Mouse (Mus musculus) embryonic facial prominence, embryonic 13.5 days (tissue): ENCODE measurements around the gene Vcp. TPM values are rescaled to one million over a fixed set of nuclear protein-coding genes. Genes with fewer than 3 reads are reported as not detected.

Experiments
- ATAC-seq: fragments of 200-750 bp; cut with Nextera tagmentation; 2 replicates; pipeline ENCODE4 v1.8.0; 2017; ENCODE audit warnings: low read depth; ENCODE audit not compliant: insufficient number of reproducible peaks, insufficient read depth, low FRiP score, low TSS enrichment
- H3K27ac ChIP-seq: fragments of 300-500 bp; sonication (generic); 2 replicates; pipeline ENCODE4 v1.5.1; 2015; ENCODE audit warnings: moderate library complexity, mild to moderate bottlenecking, inconsistent platforms
- H3K27me3 ChIP-seq: fragments of 300-500 bp; sonication (generic); 2 replicates; pipeline ENCODE4 v1.6.1; 2015; ENCODE audit warnings: mild to moderate bottlenecking, inconsistent platforms
- H3K36me3 ChIP-seq: fragments of 300-500 bp; sonication (generic); 2 replicates; pipeline ENCODE4 v1.6.1; 2015; ENCODE audit warnings: mild to moderate bottlenecking, inconsistent platforms
- H3K4me1 ChIP-seq: fragments of 300-500 bp; sonication (generic); 2 replicates; pipeline ENCODE4 v1.6.1; 2015; ENCODE audit warnings: inconsistent platforms
- H3K4me2 ChIP-seq: fragments of 300-500 bp; sonication (generic); 2 replicates; pipeline ENCODE4 v1.6.1; 2015; ENCODE audit warnings: moderate library complexity, mild to moderate bottlenecking, inconsistent platforms
- H3K4me3 ChIP-seq: fragments of 300-500 bp; sonication (generic); 2 replicates; pipeline ENCODE4 v1.5.1; 2015; ENCODE audit warnings: mild to moderate bottlenecking, inconsistent platforms
- H3K9ac ChIP-seq: fragments of 300-500 bp; sonication (generic); 2 replicates; pipeline ENCODE4 v1.6.1; 2015; ENCODE audit warnings: mild to moderate bottlenecking, inconsistent platforms
- H3K9me3 ChIP-seq: fragments of 300-500 bp; sonication (generic); 2 replicates; pipeline ENCODE4 v1.6.1; 2016; ENCODE audit warnings: inconsistent platforms
- WGBS: fragments of 180-500 bp; shearing (Covaris S2); methylation state at CpG from one replicate; pipeline ENCODE4 v1.1.7; 2015; ENCODE audit warnings: mixed read lengths; 5-methylcytosine and 5-hydroxymethylcytosine counted together
- polyA plus RNA-seq: library from polyadenylated mRNA; unstranded; fragments of >200 nt; fragmentation: Nextera tagmentation; extraction: Ambion mirVana; gene quantifications from 2 replicates; pipeline ENCODE4 v1.2.1, GENCODE M21; 2015

Vcp gene
- polyA plus RNA-seq, 1 experiment from 2014 or later, result 567 TPM

DNA sequence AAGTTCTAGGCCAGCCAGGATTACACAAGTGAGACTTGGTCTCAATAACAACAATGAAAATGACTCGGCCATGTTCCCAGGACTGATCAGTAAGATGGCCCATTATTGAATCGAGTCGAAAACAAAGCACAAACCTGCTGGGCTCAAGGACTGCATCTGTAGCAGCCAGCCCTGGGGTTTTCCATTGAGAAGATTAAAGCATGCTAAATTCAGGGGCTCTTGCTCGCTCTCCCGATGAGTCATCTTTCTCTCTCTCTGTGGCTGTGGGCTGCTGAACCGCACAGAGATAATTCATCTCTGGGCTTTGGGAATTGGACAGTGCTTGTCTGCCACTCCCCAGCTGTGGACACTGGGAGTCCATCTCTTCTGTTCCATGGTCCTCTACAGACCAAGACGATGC lies 58.9 kb downstream of the Vcp start:
- no peak for ATAC-seq
- no peaks in the 10 kb centered on the region for H3K4me1 ChIP-seq
- peaks cover 37% of the 10 kb centered on the region for H3K27me3 ChIP-seq
- no peak overlapping the region for H3K9ac ChIP-seq
- H3K4me2 ChIP-seq, result no peak overlapping the region
- no peaks in the 10 kb centered on the region for H3K9me3 ChIP-seq
- WGBS, result 78% methylated on average over 7 of the region's 7 CpGs
- no peaks in the 10 kb centered on the region for H3K36me3 ChIP-seq
- no peak overlapping the region for H3K4me3 ChIP-seq
- no peak overlapping the region for H3K27ac ChIP-seq

DNA sequence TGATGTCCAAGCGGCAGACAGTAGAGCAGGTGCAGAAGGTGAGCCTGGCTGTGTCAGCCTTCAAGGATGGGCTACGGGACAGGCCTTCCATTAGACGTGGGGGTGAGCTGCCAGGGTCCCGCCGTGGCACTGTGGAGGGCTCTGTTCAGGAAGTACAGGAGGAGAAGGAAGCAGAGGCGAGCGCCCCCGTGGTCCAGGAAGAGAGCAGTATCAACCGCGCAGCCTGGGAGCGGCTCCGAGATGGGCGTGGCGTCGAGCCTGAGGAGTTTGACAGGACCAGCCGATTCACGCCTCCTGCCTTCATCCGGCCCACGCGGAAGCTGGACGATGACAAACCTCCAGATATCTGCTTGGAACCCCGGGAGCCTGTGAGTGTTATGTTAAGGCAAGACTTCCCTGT lies 66.7 kb downstream of the Vcp start:
- no peak for ATAC-seq
- WGBS, result 7% methylated on average over 22 of the region's 22 CpGs
- H3K4me2 ChIP-seq, result peak overlapping the region; percentile 54
- H3K9me3 ChIP-seq, result no peaks in the 10 kb centered on the region
- H3K9ac ChIP-seq, result peak overlapping the region; percentile 44; the same call in 1 of the 2 replicates
- no peak overlapping the region for H3K27ac ChIP-seq
- peaks cover 6% of the 10 kb centered on the region for H3K4me1 ChIP-seq
- no peaks in the 10 kb centered on the region for H3K36me3 ChIP-seq
- peaks cover 41% of the 10 kb centered on the region for H3K27me3 ChIP-seq
- H3K4me3 ChIP-seq, result peak overlapping the region; percentile 23

GRCm38 (mm10) chr4:42932229-42932969 lies 67.9 kb downstream of the Vcp start:
- Histone ChIP-seq H3K4me3 (no peak overlapping the region), H3K9me3 (no peaks in the 10 kb centered on the region), H3K36me3 (no peaks in the 10 kb centered on the region), H3K9ac (no peak overlapping the region), H3K27ac (no peak overlapping the region), H3K4me1 (peaks cover 6% of the 10 kb centered on the region), H3K4me2 (no peak overlapping the region), H3K27me3 (peaks cover 30% of the 10 kb centered on the region)
- 71% methylated on average over 8 of the region's 8 CpGs for WGBS
- ATAC-seq, result no peak

Other genes starting within 250 kb of the Vcp start
- not detected in 2 replicates for gene Ccl19, start 243.9 kb downstream of the Vcp start, polyA plus RNA-seq
- gene Ccl21a, start 226.5 kb downstream of the Vcp start, polyA plus RNA-seq, result 24.5 and 32.3 TPM in 2 replicates
- gene Fam205a1, start 146.6 kb downstream of the Vcp start, polyA plus RNA-seq, result not detected in 2 replicates
- 0.13 and 0.43 TPM in 2 replicates for gene Gm12394, start 143.7 kb downstream of the Vcp start, polyA plus RNA-seq
- 0.90 TPM in 1 of 2 replicates, not detected in the other for gene Fam205c, start 126.3 kb downstream of the Vcp start, polyA plus RNA-seq
- gene Phf24, start 83.8 kb downstream of the Vcp start, polyA plus RNA-seq, result 1.4 and 2.3 TPM in 2 replicates
- 7.2 and 8.0 TPM in 2 replicates for gene Dnajb5, start 50.7 kb downstream of the Vcp start, polyA plus RNA-seq
- 0.25 and 1.2 TPM in 2 replicates for gene 1700022I11Rik, start 30.9 kb downstream of the Vcp start, polyA plus RNA-seq
- gene Fancg, start 10.0 kb upstream of the Vcp start, polyA plus RNA-seq, result 18.6 and 26.6 TPM in 2 replicates
- 24.4 and 27.8 TPM in 2 replicates for gene Pigo, start 25.3 kb upstream of the Vcp start, polyA plus RNA-seq
- gene Stoml2, start 31.2 kb upstream of the Vcp start, polyA plus RNA-seq, result 329 and 332 TPM in 2 replicates
- 13.1 and 14.9 TPM in 2 replicates for gene Fam214b, start 45.7 kb upstream of the Vcp start, polyA plus RNA-seq
- gene Unc13b, start 58.4 kb upstream of the Vcp start, polyA plus RNA-seq, result 3.9 and 5.1 TPM in 2 replicates